Mouse (Mus musculus) B cell, adult 2 months (primary cell): ENCODE data around the gene Tmc5.

Source experiments
- DNase-seq, 2 experiments: peaks; one replicate each; pipeline ENCODE4 v3.0.0; 2022

Tmc5 gene

GRCm38 (mm10) chr7:118611185-118611749 is 14.2 kb downstream of the Tmc5 start:
- DNase-seq = no peak

DNA sequence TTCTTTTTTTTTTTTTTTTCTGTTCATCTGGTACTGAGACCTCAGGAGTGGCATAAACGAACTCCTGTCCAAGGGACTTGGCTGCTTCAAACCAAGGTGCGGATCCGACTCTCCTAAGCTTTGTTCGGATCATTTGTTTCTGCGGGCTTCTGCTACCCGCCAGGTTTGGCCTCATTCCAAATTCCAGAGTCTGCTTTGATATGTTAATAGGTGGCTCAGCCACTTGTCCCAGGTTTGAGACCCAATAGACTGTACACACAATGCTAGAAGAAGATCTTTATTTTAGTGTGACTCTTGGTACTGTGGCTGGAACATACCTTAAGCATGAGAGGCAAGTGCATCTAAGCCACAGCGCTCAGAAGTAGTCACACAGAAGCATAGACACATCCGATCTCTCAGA is 14.8 kb downstream of the Tmc5 start:
- DNase-seq = no peak

DNA sequence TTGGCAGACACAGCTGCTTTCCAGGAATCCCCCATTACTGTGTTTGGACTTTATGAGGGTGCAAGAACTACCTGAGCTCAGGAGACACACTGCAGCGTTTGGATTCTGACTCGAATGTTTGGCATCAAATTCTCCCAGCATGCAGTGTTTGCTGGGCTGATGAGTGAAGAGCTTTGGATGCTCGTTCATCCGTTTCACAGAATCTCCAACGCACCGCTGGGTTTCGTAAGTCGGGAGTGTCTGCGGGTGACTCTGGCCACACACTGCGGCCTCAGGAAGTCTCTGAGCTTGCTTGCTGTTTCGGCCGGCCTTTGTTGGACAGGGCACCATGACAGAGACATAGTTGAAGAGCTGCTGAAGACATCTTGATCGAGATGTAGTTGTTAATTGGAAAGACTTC is 17.0 kb downstream of the Tmc5 start:
- no peak for DNase-seq

GRCm38 (mm10) chr7:118618104-118618503 is 21.0 kb downstream of the Tmc5 start:
- no peak for DNase-seq

- no peak for DNase-seq
Observed at GRCm38 (mm10) chr7:118620243-118620906, 23.3 kb downstream of the Tmc5 start.

- no peak for DNase-seq
Observed at GRCm38 (mm10) chr7:118621094-118621493, 24.0 kb downstream of the Tmc5 start.

GRCm38 (mm10) chr7:118627550-118628298 is 30.6 kb downstream of the Tmc5 start:
- DNase-seq = no peak

DNA sequence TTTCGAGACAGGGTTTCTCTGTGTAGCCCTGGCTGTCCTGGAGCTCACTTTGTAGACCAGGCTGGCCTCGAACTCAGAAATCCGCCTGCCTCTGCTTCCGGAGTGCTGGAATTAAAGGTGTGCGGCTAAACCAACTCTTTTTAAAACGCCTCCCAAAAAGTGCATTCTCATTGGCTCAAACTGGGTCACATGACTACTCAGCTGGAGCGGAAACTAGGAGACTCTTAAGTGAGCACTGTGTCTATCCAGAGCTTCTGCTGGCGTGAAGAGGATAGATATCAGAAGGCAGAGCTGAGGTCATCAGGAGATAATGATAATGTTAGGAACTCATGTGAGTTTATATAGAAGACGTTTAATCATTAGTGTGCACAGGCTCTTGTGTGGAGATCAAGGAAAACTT is 36.0 kb downstream of the Tmc5 start:
- DNase-seq = no peak

DNA sequence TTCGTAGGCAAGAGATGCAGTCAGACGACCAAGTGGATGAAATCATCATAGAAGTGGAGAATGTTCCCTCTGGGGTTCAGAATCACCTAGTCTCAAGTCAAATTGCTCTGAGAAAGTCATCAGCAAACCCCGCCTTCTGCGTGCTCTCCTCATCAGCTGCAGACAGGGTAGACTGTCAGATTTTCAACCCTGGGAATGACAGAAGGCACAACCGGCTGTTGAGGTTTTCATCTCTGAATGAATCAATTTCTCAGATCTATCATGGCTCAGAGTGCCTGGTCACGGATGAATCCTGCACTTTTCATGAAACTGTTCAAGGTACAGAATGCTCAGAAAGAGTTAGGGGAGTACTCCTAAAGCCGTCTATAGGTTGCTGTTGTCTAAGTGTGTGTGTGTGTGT is 36.9 kb downstream of the Tmc5 start:
- DNase-seq = no peak

- peak in 1 of 2 experiments; percentile 21 for DNase-seq
Observed at GRCm38 (mm10) chr7:118637466-118637865, 40.4 kb downstream of the Tmc5 start.

DNA sequence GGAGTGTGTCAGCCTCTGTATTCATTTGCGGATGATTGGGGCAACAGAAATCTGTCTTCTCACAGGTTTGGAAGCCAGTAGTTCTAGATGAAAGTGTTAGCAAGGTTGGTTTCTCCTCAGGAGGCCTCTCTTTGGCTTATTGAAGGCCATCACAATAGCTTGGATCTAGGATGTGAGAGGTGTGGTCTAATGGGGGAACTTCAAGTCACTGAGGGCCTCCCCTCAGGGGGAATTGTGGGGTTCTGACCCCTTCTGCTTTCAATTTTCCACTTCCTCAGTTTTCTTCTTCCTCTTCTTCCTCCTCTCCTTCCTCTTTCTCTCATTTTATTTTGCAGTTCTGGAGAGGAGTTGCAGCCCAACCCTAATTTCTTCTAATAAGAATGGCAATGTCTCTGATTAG is 49.1 kb downstream of the Tmc5 start:
- DNase-seq = no peak

GRCm38 (mm10) chr7:118649328-118649727 is 52.2 kb downstream of the Tmc5 start:
- no peak for DNase-seq

DNA sequence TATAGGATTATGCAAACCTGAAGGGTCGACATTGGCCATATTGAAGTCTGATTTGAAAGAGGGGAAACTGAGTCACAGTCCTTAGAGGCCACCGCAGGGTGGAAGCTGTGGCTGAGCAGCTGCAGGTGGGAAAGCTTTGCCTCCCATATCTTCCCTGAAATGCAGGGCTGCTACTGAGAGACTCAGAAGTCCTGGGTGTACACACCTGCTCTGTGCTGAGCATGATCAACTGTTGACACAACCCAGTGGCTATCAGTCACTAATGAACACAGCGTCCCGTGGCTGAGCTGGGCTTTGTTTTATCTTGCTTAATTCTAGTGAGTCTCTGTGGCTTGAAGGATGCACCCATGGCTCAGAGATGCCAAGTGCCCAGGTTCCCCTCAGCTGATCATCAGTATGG is 53.0 kb downstream of the Tmc5 start:
- no peak for DNase-seq

DNA sequence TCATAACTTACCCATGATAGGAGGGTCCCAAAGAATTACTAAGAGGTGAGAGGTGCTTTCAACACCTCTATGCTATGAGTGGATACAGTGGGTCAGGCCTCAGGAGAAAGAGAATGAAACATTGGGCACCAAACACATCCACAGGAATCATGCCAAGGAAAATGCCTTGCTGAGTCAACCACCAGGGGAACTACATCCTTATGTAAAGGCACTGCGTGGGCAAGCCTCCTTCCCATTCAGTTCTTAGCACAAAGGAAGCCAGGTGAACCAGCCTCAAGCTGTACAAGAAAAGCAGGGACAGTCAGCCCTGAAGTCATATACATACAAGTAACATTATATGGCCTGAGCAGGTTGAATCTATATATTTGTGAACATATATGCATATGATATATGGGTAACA is 53.8 kb downstream of the Tmc5 start:
- DNase-seq = no peak

DNA sequence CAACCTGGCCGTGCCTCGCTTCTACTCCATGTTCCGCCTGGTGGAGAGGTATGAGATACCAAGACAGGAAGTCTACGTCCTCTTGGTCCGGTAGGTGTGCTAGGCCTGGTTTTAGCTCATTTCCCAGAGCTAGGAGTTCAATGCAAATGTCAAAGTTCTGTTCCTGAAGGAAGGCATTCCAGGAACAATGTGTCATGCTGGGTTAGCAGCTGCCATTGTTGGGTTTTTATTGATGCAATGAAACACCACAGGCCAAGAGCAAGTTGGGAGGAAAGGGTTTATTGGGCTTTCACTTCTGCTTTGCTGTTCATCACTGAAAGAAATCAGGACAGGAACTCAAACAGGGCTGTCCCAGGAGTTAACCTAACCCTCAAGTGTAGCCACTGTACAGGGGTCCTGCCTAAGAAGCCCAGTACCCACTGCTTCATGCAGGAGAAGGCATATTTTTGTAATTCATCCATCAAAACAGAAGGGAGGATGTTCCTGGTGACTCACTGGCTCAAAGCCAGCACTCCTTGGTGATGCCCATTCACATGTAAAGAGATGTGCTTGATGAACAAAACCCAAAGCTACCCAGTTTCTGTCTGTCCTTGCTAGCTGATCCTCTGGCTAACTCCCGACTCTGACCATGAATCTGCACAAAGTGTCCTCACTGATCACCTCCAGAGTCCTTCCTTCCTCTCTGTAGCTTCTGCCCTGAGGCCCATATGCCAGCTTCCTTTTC is 55.6 kb downstream of the Tmc5 start:
- DNase-seq = no peak

DNA sequence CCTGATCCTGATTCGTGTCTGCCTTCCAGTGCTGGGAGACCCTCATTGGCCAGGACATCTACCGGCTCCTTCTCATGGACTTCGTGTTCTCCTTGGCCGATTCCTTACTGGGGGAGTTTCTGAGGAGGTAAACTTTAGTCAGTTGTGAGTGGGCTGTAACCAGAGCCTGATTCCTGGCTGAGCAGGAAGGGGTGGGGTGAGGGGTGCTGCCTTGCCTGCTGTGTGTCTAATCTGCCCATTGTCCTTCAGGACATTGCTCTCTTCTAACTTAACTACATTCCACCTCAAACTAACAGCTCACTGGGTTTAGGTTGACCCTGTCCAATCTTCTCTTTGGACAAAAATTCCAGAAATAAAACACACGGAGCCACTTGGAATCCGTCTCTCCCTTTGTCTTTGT is 59.6 kb downstream of the Tmc5 start:
- no peak for DNase-seq

DNA sequence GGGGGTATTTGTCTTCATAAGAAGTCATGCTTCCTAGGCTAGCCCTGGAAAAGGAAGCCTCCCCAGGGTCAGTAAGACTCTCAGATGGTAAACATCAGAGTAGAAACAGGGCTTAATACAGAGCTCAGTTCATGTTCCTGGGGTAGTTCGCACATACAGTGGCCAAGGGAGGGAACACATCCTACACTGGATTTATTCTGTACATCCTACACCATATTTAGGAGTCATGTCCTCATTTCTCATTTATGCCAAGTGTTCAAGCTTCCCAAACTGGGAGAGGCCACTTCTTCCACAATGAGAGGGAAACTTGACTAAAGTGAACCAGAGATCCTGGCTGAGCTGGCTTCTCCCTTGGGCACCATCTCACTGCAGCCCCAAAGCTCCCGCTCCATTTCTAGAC is 70.7 kb downstream of the Tmc5 start:
- no peak for DNase-seq

DNA sequence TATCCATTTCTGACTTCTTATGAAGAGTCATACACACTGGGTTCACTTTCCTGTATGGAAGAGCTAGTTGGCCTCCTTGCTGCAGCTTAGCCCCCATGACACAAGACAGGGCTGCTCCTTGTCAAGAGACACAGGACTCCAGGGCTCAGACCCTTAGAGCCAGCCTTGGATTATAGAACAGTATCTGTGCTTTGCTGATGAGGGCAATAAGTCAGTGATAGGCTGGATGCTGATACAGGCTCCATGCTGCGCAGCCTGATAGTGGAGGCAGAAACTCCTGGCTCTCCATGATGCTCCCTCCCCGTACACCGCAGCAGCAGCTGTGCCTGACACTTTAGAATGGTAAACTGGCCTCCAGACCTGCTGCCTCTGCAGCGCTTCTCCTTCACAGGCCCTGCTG is 73.0 kb downstream of the Tmc5 start:
- no peak for DNase-seq

DNA sequence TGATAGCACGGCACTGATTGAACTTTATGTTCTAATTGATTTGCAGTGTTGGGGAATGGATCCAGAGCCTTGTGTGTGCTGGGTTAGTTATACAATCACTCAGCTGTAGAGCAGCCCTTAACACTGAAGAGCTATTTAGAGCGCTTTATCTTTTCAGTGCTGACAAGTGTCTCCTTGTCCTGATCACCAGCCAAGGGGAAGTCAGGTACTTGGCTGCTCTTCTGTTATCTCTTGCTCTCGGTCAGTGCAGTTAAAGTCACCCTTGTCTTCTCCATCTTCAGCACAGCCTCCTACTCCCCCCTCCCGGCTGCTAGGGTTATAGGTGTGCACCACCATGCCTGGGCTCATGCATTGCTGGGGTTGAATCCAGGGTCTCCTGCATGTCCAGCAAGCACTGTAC is 79.7 kb downstream of the Tmc5 start:
- DNase-seq = no peak

- DNase-seq = peak; percentile 72
Observed at GRCm38 (mm10) chr7:118688199-118688598, 91.1 kb downstream of the Tmc5 start.

- no peak for DNase-seq
Observed at GRCm38 (mm10) chr7:118689088-118689487, 92.0 kb downstream of the Tmc5 start.

- no peak for DNase-seq
Observed at GRCm38 (mm10) chr7:118691287-118691686, 94.2 kb downstream of the Tmc5 start.

GRCm38 (mm10) chr7:118696146-118696545 is 99.0 kb downstream of the Tmc5 start:
- no peak for DNase-seq

GRCm38 (mm10) chr7:118697168-118697567 is 100.1 kb downstream of the Tmc5 start:
- no peak for DNase-seq
